Mouse (Mus musculus): ENCODE data around the gene Wrap73.

The Wrap73 gene

GRCm38 (mm10) chr4:154183566-154183965, 41.4 kb downstream of the Wrap73 start:
- DNase-seq (ENCODE audit: low spot score), result no peak

- DNase-seq (ENCODE audit: low spot score), result no peak
Observed at GRCm38 (mm10) chr4:154185001-154185400, 42.8 kb downstream of the Wrap73 start.

GRCm38 (mm10) chr4:154186002-154186537, 43.9 kb downstream of the Wrap73 start:
- DNase-seq (ENCODE audit: low spot score), result no peak

GRCm38 (mm10) chr4:154188948-154189347, 46.8 kb downstream of the Wrap73 start:
- no peak for DNase-seq (ENCODE audit: low spot score)

GRCm38 (mm10) chr4:154197961-154198360, 55.8 kb downstream of the Wrap73 start:
- no peak for DNase-seq (ENCODE audit: low spot score)

- no peak for DNase-seq (ENCODE audit: low spot score)
Observed at GRCm38 (mm10) chr4:154198377-154198961, 56.3 kb downstream of the Wrap73 start.

GRCm38 (mm10) chr4:154201511-154201910, 59.3 kb downstream of the Wrap73 start:
- DNase-seq (ENCODE audit: low spot score), result no peak

- DNase-seq (ENCODE audit: low spot score), result no peak
Observed at GRCm38 (mm10) chr4:154204532-154204931, 62.4 kb downstream of the Wrap73 start.

- no peak for DNase-seq (ENCODE audit: low spot score)
Observed at GRCm38 (mm10) chr4:154205392-154205791, 63.2 kb downstream of the Wrap73 start.

GRCm38 (mm10) chr4:154207261-154207660, 65.1 kb downstream of the Wrap73 start:
- DNase-seq (ENCODE audit: low spot score), result peak; percentile 58

GRCm38 (mm10) chr4:154209054-154209453, 66.9 kb downstream of the Wrap73 start:
- DNase-seq (ENCODE audit: low spot score), result peak; percentile 35

GRCm38 (mm10) chr4:154209825-154210224, 67.7 kb downstream of the Wrap73 start:
- DNase-seq (ENCODE audit: low spot score), result no peak

GRCm38 (mm10) chr4:154211459-154211858, 69.3 kb downstream of the Wrap73 start:
- DNase-seq (ENCODE audit: low spot score), result no peak

- peak; percentile 51 for DNase-seq (ENCODE audit: low spot score)
Observed at GRCm38 (mm10) chr4:154213586-154213985, 71.4 kb downstream of the Wrap73 start.

GRCm38 (mm10) chr4:154214075-154214474, 71.9 kb downstream of the Wrap73 start:
- DNase-seq (ENCODE audit: low spot score), result no peak

Measured in ovary, postnatal 36 days (tissue).